Mouse (Mus musculus) cerebellum, adult 8-10 months (tissue): Measurements from ENCODE around the gene Glis3.

ENCODE experiments used
- DNase-seq: peaks from one replicate; pipeline ENCODE4 v3.0.0; 2022

Glis3 gene

GRCm38 (mm10) chr19:28650836-28651235, 29.0 kb downstream of the Glis3 start:
- no peak for DNase-seq

- DNase-seq, result no peak
These were observed 30.4 kb downstream of the Glis3 start for GRCm38 (mm10) chr19:28649489-28649888.

- DNase-seq, result no peak
These were observed 31.0 kb downstream of the Glis3 start for GRCm38 (mm10) chr19:28648881-28649280.

- no peak for DNase-seq
These were observed 32.5 kb downstream of the Glis3 start for GRCm38 (mm10) chr19:28647424-28647823.

GRCm38 (mm10) chr19:28646286-28646685, 33.6 kb downstream of the Glis3 start:
- no peak for DNase-seq

- no peak for DNase-seq
These were observed 39.0 kb downstream of the Glis3 start for GRCm38 (mm10) chr19:28640861-28641381.

- DNase-seq, result no peak
These were observed 43.8 kb downstream of the Glis3 start for GRCm38 (mm10) chr19:28635991-28636553.

- DNase-seq, result no peak
These were observed 44.9 kb downstream of the Glis3 start for GRCm38 (mm10) chr19:28634986-28635385.

GRCm38 (mm10) chr19:28628416-28628815, 51.5 kb downstream of the Glis3 start:
- no peak for DNase-seq

GRCm38 (mm10) chr19:28626189-28626588, 53.7 kb downstream of the Glis3 start:
- DNase-seq, result no peak

- no peak for DNase-seq
These were observed 55.3 kb downstream of the Glis3 start for GRCm38 (mm10) chr19:28624571-28624970.

GRCm38 (mm10) chr19:28623726-28624125, 56.2 kb downstream of the Glis3 start:
- DNase-seq, result no peak

GRCm38 (mm10) chr19:28621608-28622505, 58.0 kb downstream of the Glis3 start:
- DNase-seq, result no peak

- no peak for DNase-seq
These were observed 62.1 kb downstream of the Glis3 start for GRCm38 (mm10) chr19:28617736-28618135.

- no peak for DNase-seq
These were observed 62.7 kb downstream of the Glis3 start for GRCm38 (mm10) chr19:28617191-28617590.

GRCm38 (mm10) chr19:28616487-28616886, 63.4 kb downstream of the Glis3 start:
- no peak for DNase-seq

- no peak for DNase-seq
These were observed 67.6 kb downstream of the Glis3 start for GRCm38 (mm10) chr19:28612249-28612648.

GRCm38 (mm10) chr19:28608747-28609146, 71.1 kb downstream of the Glis3 start:
- no peak for DNase-seq

- no peak for DNase-seq
These were observed 71.6 kb downstream of the Glis3 start for GRCm38 (mm10) chr19:28608277-28608676.

GRCm38 (mm10) chr19:28600866-28601265, 79.0 kb downstream of the Glis3 start:
- no peak for DNase-seq

- no peak for DNase-seq
These were observed 85.7 kb downstream of the Glis3 start for GRCm38 (mm10) chr19:28594215-28594614.

- no peak for DNase-seq
These were observed 86.9 kb downstream of the Glis3 start for GRCm38 (mm10) chr19:28592981-28593380.

- DNase-seq, result no peak
These were observed 88.0 kb downstream of the Glis3 start for GRCm38 (mm10) chr19:28591736-28592477.
